Mouse (Mus musculus) heart, adult 11 months (tissue): ENCODE measurements at regions not wholly inside any gene's neighbourhood (a gene's known extent, or its start where the extent isn't known, plus 50 kb on each side); places are given as distances from the start of the nearest gene placed in this dataset.

Experiments used
- DNase-seq: peaks from one replicate; pipeline ENCODE4 v3.0.0; 2022

DNA sequence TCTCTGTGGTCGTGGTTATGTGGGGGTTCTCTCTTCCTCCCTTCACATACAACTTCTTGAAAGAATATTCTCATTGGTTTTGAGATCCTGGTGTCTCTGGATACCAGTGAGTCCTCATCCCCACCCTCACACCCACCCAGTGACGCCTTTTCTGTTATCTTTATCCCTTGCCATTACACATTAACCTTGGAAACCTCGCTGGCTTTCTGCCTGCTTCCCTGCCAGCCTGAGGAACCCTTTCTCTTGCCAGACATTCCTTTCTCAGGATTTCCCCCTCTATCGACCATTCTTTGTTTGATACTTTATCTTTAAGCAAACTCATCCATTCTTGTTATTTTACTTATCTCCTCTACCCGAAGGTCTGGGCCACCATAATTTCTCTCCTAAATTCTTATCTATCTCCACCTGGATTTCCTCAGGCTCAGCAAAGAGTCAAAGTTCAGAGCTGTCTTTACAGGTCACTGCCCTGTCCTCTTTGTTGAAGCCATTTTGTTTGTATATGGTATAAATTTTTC is 182.5 kb upstream of the Nr2f2 start:
- DNase-seq = no peak

GRCm38 (mm10) chr7:70541881-70542665 is 175.5 kb upstream of the Nr2f2 start:
- DNase-seq = no peak

GRCm38 (mm10) chr7:70539121-70539642 is 172.6 kb upstream of the Nr2f2 start:
- DNase-seq = no peak

DNA sequence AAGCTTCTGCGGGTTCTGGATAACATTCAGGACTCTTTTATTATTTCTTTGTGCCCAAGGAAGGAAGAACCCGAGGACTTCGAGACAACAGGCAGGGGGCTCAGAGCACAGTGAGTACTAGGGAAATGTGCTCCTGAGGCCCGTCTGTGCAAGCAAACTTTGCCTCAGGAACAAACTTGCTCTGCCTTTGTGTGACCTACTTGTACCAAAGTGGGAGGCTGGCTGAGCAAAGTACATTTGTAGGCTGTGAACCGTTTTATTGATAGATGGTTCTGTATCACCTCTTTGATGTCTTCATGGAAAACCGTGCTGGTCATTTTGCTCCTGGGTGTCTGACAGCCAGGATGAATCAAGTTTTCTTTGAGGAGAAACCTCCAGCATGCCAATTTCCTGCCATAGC is 169.5 kb upstream of the Nr2f2 start:
- no peak for DNase-seq

DNA sequence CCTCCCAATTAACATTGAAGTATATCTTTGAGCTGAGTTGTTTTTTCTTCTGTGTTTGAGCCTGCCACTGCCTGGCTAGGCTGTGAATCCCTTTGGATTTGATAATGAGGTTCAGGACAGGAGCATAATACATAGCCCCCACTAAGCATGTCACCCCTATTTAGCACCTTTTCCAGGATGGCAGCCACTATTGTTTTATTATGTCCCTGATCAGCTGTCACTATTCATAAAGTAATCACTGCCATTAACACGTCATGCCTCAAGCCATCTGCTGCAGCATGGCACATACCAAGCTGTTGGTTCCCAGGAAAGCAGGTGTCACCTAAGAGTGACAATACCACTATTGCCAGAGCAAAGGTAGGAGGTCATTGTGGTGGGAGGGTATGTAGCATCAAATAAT is 167.0 kb upstream of the Nr2f2 start:
- DNase-seq = no peak

GRCm38 (mm10) chr7:70527921-70528320 is 161.4 kb upstream of the Nr2f2 start:
- peak; percentile 90 for DNase-seq

- no peak for DNase-seq
Observed at GRCm38 (mm10) chr7:70525372-70525771, 158.8 kb upstream of the Nr2f2 start.

- no peak for DNase-seq
Observed at GRCm38 (mm10) chr7:70524744-70525143, 158.2 kb upstream of the Nr2f2 start.

DNA sequence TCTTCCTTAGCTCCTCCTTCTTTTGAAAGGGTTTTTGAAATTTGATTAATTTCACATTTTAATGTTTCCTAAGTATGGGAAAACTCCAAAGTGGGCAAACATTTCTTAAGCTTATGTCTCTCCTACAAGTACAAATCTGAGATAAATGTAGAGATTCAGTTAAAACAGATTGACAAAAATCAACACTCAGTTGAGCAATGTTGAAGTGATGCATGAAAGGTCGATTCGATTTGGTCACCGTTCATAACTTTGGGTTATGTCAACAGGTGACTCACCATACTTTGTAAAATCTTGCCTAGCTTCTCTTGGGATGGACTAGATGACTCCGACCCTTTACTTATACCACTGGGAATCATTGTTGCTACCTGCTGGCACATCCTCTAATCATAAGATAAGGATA is 157.7 kb upstream of the Nr2f2 start:
- DNase-seq = no peak

DNA sequence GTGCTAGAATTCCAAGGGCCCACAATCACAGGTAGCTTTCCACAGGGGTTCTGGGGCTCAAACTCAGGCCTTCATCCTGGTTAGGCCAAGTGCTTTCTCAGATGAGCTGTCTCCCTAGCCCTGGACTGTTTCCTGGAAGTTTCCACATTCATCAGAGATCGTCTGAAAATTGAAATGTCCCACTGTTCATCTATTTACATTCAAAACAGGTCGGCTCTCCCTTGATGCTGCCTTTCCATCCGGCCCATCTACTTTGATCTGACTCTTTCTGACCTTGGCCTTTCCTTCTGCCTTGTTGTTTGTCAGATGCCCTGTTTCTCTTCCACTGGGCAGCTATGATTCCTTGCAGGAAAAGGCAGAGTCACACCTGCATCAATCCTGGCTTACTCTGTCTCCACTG is 150.2 kb upstream of the Nr2f2 start:
- no peak for DNase-seq

DNA sequence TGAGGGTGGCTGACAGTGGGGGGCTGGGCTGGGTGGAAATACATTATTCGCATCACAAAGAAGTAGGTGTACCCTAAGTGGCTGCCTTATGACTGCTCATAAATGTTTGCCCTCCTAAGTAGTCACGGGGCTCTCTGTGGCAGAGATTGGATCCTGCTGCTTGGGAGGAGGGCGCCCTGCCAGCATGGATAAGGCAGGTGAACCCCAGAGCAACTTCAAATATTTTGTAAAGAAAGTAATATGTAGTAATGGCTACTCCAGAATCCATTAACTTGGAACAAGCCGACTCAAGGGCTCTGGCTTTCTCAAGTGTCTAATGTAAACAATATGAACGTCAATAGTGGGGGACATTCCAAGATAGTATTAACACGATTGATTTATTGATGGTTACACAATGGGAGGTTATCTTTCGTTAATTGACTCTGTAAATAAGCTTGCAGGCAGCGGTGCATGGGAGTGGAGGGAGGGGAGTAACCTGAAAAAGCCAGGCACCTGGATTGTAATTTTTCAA is 148.9 kb upstream of the Nr2f2 start:
- no peak for DNase-seq

DNA sequence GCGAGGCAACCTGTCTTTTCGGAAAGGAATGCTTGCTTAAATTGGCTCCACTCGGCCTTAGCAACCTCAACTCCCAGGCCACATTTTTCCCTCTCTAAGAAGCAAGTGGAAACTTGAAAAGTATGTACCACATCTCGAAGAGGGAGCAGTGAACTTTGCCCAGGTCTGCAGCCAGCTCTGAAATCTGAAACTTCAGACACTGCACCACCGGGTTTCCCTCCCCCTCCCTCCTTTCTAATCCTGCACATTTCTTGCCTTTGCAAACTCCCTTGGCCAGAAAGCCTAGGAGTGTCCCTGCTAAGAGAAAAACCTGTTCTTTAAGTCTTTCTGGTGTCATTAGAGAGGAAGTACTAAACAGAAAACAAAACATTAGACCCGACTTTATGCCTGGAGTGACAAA is 148.1 kb upstream of the Nr2f2 start:
- no peak for DNase-seq

DNA sequence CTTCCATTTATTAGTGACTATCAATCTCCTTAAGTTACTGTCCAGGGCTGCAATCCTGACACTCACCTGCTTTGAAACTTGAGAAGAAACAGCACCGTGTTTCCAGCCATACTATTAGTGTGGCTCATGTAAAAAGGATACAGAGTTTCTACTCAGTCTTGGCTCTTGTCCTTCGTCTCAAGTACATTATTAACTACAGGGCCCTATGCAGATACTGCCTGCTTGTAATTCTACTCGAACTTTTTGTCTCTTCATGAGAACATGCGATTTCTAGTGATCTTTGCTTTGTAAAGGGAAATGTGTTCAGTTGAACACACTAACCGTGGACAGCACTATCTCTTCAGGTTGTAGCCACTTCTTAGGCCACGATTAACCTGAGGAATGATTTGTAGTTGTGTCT is 145.8 kb upstream of the Nr2f2 start:
- DNase-seq = no peak

DNA sequence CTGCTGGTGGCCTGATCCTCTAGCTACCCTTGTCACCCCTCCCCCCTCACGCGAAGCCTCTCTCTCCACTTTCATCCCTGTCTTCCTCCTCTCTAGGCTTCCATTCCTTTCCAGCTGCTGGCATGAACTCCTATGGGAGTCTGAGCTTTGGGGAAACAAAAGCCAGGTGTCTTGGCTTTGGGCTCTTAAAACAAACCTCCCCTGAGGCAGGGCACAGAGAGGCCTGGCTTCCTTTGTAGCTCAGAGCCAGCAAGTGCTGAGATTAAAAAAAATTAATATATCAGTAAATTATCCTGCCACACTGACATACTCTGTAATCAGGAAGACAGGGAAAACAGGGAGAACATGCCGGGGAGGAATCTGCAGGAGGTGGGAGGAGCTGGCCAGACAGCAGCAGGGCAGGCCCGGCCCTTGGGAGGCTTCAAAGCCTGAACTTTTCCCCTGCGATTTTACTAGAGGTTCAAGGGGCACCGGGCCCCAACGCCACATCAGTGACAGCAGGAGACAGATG is 139.2 kb upstream of the Nr2f2 start:
- DNase-seq = peak; percentile 94

- peak; percentile 48 for DNase-seq
Observed at GRCm38 (mm10) chr7:70501821-70502220, 135.3 kb upstream of the Nr2f2 start.

- peak; percentile 54 for DNase-seq
Observed at GRCm38 (mm10) chr7:70496541-70497154, 130.1 kb upstream of the Nr2f2 start.

- DNase-seq = peak; percentile 44
Observed at GRCm38 (mm10) chr7:70484201-70484600, 117.7 kb upstream of the Nr2f2 start.

DNA sequence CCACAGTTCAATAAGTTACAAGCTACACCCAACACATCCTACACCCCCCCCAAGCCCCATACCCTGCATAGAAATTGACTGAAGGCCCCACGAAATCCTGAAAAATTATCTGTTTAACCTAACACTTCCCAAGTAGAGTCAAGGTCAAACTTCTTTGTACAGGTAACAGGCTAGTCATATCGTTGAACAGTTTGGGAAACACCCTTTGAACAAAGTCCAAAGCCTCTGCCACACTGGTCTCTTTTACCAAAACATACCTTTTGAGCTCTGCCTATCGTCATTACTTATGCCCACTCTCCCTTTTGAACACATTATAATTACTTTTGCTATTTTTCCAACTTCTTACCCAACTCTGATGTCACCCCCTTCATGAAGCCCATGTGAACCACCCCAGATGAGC is 117.0 kb upstream of the Nr2f2 start:
- peak; percentile 12 for DNase-seq

GRCm38 (mm10) chr7:70481880-70482279 is 115.3 kb upstream of the Nr2f2 start:
- DNase-seq = no peak

DNA sequence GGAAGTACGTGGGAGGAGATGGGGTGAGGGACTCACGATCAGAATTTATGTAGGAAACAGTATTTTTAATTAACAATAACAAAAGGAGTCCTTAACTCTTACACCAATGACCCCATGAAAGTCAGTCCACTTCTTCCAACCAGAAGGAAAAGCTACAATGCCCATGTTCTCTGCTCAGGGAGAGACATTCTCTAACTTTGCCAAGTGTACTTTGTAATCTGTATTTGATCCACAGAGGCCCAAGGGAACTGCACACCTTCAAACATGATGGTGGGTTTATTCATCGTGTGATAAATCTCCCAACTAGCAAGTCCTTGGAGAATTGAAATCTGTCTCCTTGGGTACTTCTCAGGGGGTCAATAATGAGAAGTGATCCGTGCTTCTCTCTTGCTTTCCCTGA is 106.3 kb upstream of the Nr2f2 start:
- DNase-seq = no peak

- no peak for DNase-seq
Observed at GRCm38 (mm10) chr7:70470557-70470956, 104.0 kb upstream of the Nr2f2 start.

DNA sequence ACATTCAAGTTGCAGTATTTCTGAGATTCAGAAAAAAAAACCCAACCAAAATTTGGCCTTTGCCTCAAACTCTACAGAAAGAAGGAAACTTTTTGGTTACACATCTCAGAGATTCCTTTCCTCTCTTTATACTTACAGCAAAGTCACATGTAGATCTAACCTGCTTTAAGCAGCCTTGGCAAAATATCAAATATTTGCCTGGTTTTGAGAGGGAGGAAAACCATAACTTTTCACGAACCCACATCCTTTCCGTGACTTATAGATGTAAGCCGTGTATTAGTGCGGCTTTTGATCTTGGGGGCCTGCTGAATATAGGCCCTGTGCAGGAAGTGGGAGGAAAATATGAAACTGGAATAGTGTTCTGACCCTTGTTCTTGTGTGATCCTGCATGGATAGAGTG is 95.6 kb upstream of the Nr2f2 start:
- DNase-seq = no peak

- DNase-seq = no peak
Observed at GRCm38 (mm10) chr7:70454525-70454924, 88.0 kb upstream of the Nr2f2 start.

DNA sequence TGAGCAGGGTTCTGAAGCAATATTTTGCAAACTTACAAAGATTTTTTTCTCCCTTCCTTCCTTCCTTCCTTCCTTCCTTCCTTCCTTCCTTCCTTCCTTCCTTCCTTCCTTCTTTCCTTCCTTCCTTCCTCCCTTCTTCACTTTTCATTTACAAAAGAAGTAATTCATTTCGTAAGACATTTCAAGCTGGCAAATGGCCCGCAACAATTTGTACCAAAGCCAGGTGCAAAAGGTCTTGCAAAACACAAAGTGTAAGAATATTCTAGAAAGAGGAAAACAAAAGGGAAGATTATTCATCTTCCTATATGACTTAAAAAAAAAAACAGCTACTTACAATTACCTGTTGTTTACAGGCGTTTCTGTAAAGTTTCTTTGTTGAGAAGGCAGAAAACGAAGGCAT is 86.3 kb upstream of the Nr2f2 start:
- no peak for DNase-seq
